Mouse (Mus musculus): ENCODE measurements around the gene Coro1c.
A peak's percentile ranks its signal among the peaks of the same experiment; 100 is the strongest.

The Coro1c gene

GRCm38 (mm10) chr5:113882566-113883383, 25.8 kb downstream of the Coro1c start:
- no peak for DNase-seq

- no peak for DNase-seq
Observed at GRCm38 (mm10) chr5:113881136-113881535, 27.4 kb downstream of the Coro1c start.

DNA sequence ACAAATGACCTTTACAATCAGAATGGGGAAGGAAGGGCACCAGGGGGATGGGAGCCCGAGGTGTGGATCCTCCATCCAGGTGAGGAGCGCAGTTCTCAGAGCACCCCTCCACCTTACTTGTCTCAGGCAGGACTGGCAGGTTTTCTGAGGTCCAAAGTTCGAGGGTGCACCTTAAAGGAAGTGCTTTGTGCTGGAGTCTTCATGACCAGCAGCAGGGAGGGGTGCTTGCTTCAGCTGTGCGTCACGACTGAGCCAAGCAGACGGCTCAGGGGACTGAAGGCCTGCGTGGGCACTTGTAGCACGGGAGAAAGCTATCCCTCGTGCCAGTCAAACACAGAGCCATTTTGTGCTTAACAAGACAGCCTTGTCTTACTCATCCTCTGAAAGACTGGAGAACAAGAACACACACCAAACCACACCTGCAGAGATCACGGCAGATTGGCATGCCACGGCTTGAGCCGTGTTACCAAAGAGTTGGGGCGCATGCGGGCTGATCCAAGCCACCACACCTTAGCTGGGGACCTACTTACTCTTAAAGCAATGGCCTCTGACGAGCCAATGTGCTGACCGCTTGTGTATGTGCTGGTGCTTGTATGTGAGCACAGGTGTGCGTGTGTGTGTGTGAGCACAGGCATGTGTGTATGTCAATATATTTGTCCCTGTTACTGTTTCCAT, 29.5 kb downstream of the Coro1c start:
- no peak for DNase-seq

DNA sequence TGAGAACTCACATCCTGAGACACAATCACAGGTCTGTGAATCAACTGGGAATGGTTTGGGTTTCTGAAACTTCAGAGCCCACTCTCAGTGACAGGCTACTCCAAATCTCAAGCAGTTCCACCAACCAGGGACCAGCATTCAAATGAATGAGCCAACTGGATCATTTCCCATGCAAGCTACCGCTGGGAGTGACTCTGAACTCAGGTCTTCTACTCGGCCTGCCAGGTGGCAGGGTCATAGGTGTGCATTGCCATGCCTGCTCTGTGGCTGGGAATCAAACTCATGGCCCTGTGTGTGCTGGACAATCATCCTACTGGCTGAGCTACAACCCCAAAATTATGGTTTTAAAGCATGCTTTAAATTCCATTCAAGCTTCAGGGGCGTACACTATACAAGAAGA, 31.0 kb downstream of the Coro1c start:
- no peak for DNase-seq

GRCm38 (mm10) chr5:113876176-113876575, 32.4 kb downstream of the Coro1c start:
- no peak for DNase-seq

GRCm38 (mm10) chr5:113875625-113876024, 32.9 kb downstream of the Coro1c start:
- DNase-seq, result no peak

DNA sequence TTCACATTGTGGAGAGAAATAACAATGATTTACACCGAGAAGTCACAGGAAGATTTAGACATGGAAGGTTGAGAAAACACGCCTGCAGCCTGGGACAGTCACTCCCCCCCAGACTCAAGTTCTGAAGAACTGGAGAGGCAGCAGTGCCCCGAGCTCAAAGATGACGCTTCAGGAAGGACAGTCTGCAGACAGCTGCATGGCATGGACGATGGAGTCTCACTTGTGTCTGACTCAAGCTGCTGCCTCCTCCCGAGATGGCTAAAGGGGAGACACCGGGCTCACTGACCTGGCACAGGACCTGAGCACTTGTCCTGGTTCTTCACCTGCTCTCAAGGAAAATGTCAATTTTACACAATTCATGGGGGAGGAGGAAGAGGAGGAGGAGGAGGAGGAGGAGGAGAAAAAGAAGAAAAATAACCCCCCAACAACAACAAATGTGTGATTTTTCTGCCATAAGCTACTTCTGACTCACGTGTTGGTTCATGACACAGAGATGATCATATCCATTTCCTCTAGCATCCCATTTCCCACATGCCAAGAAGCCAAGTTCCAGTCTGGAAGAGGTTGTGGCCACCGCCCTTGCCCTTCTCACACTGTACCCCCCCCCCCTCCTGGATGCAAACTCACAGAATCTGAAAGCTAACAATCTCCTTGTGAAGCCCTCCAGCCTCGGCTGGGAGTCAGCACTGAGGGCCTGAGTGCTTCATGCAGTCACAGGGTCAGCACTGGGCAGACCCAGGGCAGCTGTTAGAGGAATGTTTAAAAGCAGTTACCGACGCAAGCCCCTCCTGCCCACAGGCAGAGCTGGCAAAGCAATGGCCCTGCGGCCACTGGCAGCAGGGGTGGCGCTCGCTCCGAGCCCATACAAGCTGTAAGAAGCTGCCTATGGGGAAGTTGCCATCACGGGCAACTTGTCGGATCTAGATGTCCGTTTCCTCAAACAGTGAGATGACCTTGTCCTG, 34.2 kb downstream of the Coro1c start:
- peak; percentile 59 for DNase-seq

- peak; percentile 89 for DNase-seq
Observed at GRCm38 (mm10) chr5:113872936-113873912, 35.3 kb downstream of the Coro1c start.

- peak; percentile 53 for DNase-seq
Observed at GRCm38 (mm10) chr5:113871903-113872548, 36.5 kb downstream of the Coro1c start.

DNA sequence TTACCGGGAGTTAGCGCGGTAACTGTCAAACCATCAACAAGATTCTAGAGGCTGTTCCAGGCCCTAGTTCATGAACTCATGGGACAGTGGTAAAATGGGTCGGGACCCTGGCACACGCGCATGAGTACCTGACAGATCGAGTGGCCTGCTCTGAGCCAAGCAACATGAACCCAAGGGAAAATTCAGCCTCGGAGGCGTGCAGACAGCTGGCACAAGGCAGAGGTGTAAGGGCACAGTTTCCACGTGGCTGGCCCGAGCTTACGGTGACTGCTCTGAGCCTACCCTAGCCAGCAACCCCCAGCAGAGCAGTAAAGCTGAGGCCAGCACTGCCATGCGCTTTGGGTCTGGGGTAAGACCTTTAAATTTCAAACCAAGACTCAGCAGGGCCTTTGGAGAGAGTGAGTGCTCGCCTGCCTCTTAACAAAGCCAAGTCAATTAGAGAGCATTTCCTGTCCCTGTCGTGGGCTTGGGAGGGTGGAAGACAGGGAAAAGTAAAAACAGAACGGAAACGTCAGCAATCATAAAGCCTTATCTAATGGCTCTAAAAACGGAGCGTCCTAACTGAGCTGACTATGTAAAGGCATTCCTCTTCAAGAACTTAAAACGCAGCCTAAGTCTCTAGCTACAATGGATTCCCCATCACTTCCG, 38.0 kb downstream of the Coro1c start:
- DNase-seq, result no peak

GRCm38 (mm10) chr5:113869132-113869531, 39.4 kb downstream of the Coro1c start:
- DNase-seq, result peak; percentile 90

DNA sequence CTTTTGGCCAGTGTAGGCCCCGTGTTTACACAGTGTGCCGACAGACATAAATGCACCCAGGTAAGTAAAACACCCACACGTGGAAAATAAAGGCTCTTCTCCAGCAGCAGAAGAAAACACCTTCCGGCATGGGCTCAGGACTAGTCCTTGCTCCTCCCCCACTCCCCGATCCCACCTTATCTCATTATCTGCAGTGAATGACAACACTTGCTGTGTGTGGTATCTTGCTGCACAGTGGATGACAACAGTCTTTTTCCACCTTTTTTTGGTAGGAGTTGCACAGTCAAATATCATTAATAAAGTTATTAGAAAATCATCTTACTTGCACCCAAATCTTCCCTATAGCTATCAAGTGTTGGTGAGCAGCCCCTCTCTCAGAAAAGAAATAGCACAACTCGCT, 43.6 kb downstream of the Coro1c start:
- no peak for DNase-seq

DNA sequence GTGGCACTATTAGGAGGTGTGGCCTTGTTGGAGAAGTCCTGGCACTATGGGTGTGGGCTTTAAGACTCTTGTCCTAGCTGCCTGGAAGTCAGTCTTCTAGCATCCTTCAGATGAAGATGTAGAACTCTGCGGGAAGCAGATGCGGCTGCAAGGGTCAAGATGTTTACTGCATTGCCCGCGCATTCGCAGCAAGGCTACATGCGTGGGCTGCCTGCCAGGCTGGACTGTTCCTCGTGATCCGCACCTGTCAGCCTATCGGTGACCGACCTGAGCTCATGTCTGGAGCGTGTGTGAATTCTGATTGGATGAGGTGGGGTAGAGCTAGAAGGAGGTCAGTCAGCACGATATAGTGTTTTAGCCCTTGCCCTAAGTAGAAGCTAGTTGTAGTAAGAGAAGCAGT, 44.6 kb downstream of the Coro1c start:
- no peak for DNase-seq

DNA sequence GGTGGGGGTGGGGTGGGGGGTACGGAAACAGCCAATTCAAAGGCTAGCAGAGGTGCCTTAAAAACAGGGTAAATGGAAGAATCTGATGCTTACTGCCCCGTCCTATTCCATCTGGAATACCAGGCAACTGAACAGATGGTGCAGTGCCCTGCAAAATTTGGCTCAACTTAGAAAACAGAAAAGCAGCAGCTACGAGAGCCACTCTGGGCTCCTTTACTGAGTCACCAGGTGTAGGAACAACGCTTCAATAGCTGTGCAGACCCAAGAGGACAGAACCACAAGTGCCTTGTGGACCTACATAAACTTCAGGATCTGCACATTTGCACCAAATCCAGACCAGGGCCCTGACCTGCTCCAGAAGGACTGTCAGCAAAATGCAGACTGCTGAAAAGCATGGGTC, 46.1 kb downstream of the Coro1c start:
- no peak for DNase-seq

DNA sequence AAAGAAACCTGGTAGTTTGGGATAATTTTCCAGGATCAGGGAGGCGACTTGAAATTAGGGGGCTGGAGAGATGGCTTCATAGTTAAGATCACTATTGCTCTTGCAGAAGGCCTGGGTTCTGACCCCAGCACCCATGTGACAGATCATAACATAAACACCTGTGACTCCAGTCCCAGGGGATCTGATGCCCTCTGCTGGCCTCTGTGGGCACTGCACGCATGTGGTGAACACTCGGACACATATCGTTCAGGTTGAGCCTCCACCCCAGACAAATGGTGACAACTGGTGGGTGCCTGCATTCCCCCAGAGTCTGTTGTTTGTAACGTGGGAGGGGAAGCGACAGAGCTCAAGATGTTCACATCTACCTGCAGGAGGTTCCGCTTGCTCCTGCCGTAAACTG, 47.3 kb downstream of the Coro1c start:
- no peak for DNase-seq

GRCm38 (mm10) chr5:113858971-113859370, 49.6 kb downstream of the Coro1c start:
- DNase-seq, result peak; percentile 77

DNA sequence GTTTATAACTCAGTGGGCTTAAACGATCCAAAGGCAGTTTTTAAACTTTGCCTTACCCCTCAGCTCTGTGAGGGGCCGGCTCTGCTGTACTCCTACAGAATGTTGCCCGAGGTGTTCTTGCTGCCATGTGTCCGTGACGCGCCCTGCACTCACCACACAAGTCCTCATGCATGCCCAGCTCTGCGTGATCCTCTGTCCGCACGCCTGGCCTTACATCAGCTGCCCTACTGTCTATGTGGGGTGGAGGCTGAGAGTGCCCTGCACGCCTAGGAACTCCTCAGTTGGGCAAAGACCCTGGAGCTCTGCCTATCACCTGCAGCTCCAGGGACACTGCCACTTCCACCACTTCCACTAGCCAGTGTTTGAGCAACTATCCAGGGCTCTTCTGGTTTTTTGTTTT, 50.0 kb downstream of the Coro1c start:
- no peak for DNase-seq

- DNase-seq, result no peak
Observed at GRCm38 (mm10) chr5:113857631-113858030, 50.9 kb downstream of the Coro1c start.

GRCm38 (mm10) chr5:113856631-113857030, 51.9 kb downstream of the Coro1c start:
- DNase-seq, result no peak

DNA sequence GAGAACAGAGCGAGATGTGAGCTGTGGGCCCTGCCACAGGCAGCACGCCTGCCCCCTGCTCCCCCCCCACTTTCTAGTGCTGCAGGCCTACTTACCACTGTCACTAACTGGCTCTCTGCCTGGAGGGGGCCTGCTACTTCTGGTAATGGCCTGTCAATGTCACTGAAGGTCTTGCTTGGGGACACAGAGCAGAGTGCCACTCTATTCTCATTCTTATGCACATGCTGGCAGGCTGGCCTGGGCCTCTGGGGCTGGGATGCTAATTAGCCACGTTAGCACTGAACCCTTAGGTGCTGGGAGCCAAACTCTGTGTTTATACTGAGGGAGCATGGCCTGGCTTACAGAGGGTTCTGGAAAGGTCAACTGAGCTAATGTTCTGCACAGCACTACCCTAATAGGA, 52.9 kb downstream of the Coro1c start:
- peak; percentile 59 for DNase-seq

DNA sequence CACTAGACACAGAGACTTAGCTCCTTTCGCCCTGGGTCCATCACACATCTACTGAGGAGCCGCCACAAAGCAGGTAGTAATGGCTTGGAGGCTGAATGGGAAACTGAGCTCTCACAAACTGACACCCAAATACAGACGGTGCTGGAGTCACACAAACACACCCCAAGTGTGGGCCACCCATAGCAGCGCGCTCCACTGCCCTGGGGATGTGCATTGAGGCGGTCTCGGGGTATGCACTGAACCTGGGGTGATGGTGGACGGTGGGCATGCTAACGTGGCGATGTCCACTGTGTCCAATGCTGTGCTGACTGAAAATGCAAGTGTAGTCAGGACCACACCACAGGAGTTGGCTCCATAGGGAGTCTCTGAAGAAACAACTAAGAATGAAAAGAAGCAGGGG, 53.4 kb downstream of the Coro1c start:
- DNase-seq, result no peak
